Mouse (Mus musculus) C3H10T1/2 (cell line): Measurements from ENCODE around the gene Klhl10. TPM values are rescaled to one million over a fixed set of nuclear protein-coding genes. Genes with fewer than 3 reads are reported as not detected.

Experiments used
- polyA plus RNA-seq, 2 experiments: library from polyadenylated mRNA; unstranded; fragments of >200 nt; fragmentation: generic; extraction: Trizol; gene quantifications; one replicate each; pipeline ENCODE4 v1.2.1; 2012; ENCODE audit warnings: missing spikeins in 2 of 2

Klhl10 gene
- polyA plus RNA-seq, result 1 to 10 TPM in 1 of 2 experiments, under 1 TPM in 1; 0.12 to 2.0 TPM

DNA sequence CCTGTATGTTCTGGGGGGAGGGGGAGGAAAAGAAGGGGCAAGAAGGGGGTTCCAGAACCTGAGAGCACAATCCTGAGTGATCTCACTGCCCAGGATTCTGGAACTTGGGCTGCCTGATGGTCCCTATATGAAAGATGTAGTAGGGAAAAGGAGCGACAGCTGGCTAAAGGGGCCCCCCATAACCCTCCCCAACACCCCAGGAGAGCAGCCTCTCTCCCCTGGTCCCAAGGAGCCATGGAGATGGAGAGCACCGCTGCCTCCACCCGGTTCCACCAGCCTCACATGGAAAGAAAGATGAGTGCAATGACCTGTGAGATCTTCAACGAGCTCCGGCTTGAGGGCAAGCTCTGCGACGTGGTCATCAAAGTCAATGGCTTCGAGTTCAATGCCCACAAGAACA is at the start of gene Klhl10, which contains the start of gene Nt5c3b:
Klhl10 (plus strand) TSS at position 121 of the 400 bp plus-strand sequence.
Nt5c3b (minus strand) TSS at position 12 of the 400 bp plus-strand sequence.

DNA sequence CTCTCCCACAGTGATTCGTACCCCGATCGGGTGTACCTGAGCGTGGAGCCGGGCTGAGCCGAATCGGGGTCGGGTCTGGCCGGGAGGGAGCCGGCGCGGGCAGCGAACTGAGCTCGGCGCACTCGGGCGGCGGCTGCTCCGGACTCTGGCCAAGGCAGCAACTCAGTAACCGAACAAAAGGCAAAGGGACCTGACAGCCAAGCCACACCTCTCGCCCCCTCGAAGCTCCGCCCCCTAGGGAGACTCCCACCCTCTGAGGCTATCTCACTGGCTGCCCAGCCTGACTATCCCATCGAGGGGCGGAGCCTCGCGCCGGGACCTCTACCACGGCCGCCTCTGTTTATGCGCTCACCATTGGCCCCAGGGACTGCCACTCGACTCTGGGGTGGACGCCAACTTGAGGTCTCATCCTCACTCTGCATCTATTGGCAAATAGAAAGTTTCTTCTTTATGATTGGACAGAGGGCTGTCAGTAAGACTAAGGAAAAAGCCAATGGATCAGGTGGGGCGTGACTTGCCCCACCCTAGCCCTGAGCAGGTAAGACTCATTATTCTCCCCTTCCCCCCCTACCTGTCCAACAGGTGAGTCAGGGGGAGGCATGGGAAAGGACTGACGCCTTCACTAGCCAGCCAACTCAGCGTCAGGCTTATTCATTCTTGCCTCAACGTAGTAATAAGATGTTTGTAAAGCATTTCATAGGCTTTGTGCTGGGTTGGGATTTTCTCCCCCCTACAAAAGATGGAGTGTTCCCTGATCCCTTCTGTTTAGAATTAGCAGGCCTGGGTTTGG is 43.9 kb upstream of the Klhl10 start, which contains the start of gene Jup:
Jup (minus strand) TSS at position 164 of the 790 bp plus-strand sequence.

DNA sequence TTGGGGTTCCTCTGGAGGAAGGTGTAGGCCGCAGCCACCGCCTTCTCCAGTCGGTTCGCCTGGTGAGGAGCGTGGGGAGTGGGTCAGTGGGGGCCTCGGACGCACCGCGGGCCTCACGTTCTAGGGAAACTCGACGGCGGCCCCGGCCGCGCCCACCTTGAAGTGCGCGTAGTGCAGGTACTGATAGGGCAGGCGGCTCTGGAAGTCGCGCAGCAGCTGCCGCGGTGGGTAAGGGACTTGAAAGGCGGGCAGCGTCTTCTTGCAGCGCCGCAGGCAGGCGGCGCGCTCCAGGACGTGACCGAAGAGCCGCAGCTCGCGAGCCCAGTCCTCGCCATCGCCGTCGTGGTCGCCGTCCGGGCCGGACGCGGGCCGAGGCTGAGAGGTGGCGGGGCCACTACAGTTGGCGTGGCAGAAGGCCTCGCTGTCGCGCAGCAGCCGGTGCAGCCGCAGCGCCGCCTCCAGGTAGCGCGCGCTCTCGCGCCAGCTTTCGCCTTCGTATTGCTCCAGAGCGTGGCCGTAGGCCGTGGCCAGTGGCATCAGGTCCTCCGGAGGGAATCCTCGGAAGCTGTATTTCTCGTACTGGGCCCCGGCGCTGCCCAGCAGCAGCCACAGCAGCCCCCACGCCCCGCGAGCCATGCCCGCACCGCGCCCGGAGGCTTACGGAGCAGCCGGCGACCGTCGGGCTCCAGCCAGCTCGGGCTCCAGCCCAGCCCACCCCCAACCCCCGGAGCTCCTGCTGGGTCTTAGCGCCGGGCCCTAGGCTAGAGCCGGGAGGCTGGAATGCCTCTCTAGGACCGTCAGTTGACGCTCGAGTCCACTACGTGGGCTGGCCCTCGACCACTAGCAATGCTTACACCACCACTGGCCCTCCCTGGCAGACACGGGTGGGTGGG is 27.4 kb upstream of the Klhl10 start, which contains the start of gene P3h4:
P3h4 (minus strand) TSS at position 816 of the 893 bp plus-strand sequence.

DNA sequence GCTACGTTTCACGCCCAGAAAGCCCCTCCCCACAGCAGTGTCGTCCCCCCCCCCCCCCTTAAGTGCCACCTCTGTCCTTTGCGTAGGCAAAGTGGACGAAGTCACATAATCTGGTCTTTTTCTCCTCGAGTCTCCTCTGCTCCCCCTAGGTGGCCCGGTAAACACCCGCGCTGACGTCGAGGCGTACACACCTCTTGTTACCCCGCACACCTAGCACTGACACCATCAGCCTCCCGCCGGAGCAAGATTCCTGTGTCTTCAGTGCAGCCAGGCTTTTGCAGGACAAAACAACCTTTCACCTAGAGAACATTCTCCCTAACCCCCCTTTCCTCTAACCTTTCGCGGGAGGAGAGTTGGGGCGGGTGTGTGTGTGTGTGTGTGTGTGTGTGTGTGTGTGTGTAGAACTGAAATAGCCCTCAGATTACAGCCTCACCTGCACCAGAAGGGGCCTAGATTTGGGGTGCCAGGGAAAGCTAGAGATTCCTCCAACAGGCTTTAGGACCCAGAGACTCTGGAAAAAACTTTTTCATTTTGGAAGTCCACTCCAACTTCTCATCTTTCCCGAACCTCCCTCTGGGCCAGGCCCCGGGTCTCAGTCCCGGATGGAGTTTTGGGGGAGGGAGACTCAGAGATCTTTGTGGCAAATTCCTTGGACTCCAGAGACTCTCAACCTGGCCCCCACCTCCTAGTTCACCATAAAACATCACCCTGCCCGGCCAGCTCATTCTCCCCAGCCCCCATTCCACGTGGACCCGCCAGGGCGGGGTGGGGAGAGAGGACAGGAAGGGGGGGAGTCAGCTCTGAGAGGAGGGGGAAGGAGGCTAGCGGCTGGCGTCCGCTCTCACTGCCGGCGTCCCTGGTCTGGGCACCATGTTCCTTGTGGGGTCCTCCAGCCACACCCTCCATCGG is 26.5 kb upstream of the Klhl10 start, which contains the start of gene Fkbp10:
Fkbp10 (plus strand) TSS at position 784 of the 909 bp plus-strand sequence.

DNA sequence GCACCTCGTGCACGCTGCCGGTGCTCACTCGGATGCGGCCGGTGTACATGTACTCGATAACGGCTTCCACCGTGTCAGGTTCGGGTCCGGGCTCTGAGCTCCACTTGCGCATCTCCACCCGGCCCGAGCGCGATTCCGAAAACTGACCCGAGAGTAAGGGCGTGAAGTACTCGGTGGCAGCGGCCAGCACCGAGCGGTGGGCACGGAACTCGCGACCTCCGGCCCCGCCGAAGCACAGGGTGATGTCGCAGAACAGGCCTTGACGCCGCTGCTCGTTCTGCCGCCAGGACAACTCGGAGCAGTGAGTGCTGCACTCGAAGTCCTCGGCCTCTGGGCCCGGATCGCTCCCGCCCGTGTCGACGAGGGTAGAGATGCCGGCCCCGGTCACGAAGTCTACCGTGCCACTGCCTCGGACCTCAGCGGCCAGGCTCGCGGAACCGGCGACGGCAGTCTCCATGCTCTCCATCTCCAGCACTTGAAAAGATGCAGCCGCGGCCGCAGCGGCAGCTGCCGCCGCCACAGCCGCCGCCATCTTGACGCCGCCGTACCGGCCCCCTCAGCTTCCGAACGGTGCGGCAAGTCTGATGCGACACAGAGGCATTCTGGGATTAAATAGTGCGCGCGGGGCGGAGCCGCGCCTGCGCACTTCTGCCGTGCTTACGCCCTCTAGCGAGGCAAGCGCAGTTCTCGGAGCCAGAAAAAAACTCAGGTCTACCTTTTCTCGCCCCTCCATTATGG is 30.6 kb downstream of the Klhl10 start, which contains the start of gene Klhl11:
Klhl11 (minus strand) TSS at position 545 of the 738 bp plus-strand sequence.

Other genes with a start within 250 kb of the Klhl10 start
- gene Krt9, start 248.7 kb upstream of the Klhl10 start, polyA plus RNA-seq, result not detected
- under 1 TPM; 0.21 to 0.26 TPM for gene Krt14, start 234.4 kb upstream of the Klhl10 start, polyA plus RNA-seq
- under 1 TPM; 0.26 to 0.29 TPM for gene Krt16, start 193.0 kb upstream of the Klhl10 start, polyA plus RNA-seq
- gene Krt17, start 180.9 kb upstream of the Klhl10 start, polyA plus RNA-seq, result not detected
- under 1 TPM; 0.02 to 0.05 TPM for gene Krt42, start 172.0 kb upstream of the Klhl10 start, polyA plus RNA-seq
- 1,000 to 10,000 TPM; 1,802 to 2,189 TPM for gene Eif1, start 122.0 kb upstream of the Klhl10 start, polyA plus RNA-seq
- under 1 TPM in 1 of 2 experiments, not detected in 1; 0.07 TPM for gene Gast, start 107.5 kb upstream of the Klhl10 start, polyA plus RNA-seq
- 1 to 10 TPM in 1 of 2 experiments, under 1 TPM in 1; 0.85 to 1.1 TPM for gene Hap1, start 85.8 kb upstream of the Klhl10 start, polyA plus RNA-seq
- gene Jup, start 44.2 kb upstream of the Klhl10 start, polyA plus RNA-seq, result 1 to 10 TPM; 2.6 to 10.0 TPM
- gene P3h4, start 27.1 kb upstream of the Klhl10 start, polyA plus RNA-seq, result 100 to 1,000 TPM; 103 to 258 TPM
- 100 to 1,000 TPM; 148 to 342 TPM for gene Fkbp10, start 26.2 kb upstream of the Klhl10 start, polyA plus RNA-seq
- 100 to 1,000 TPM in 1 of 2 experiments, 10 to 100 TPM in 1; 99.8 to 114 TPM for gene Nt5c3b, start 109 bp upstream of the Klhl10 start, polyA plus RNA-seq
- 1 to 10 TPM in 1 of 2 experiments, under 1 TPM in 1; 0.21 to 2.3 TPM for gene Klhl11, start 30.8 kb downstream of the Klhl10 start, polyA plus RNA-seq
- gene Acly, start 86.1 kb downstream of the Klhl10 start, polyA plus RNA-seq, result 10 to 100 TPM; 34.3 to 98.6 TPM
- under 1 TPM; 0.14 to 0.72 TPM for gene Ttc25, start 103.7 kb downstream of the Klhl10 start, polyA plus RNA-seq
- gene Cnp, start 133.0 kb downstream of the Klhl10 start, polyA plus RNA-seq, result 10 to 100 TPM in 1 of 2 experiments, 1 to 10 TPM in 1; 8.2 to 26.1 TPM
- 10 to 100 TPM; 26.0 to 56.3 TPM for gene Nkiras2, start 177.3 kb downstream of the Klhl10 start, polyA plus RNA-seq
- gene Dnajc7, start 178.3 kb downstream of the Klhl10 start, polyA plus RNA-seq, result 100 to 1,000 TPM in 1 of 2 experiments, 10 to 100 TPM in 1; 26.2 to 140 TPM